Mouse (Mus musculus) liver, postnatal 0 days (tissue): Measurements from ENCODE around the gene Prf1. TPM values are rescaled to one million over a fixed set of nuclear protein-coding genes. Genes with fewer than 3 reads are reported as not detected.
A peak's percentile ranks its signal among the peaks of the same experiment; 100 is the strongest.

Source experiments
- ATAC-seq: fragments of 200-750 bp; cut with Nextera tagmentation; 2 replicates; pipeline ENCODE4 v1.8.0; 2017; ENCODE audit warnings: mild to moderate bottlenecking, moderate library complexity
- DNase-seq: peaks from one replicate; pipeline ENCODE4 v3.0.0-alpha.2; 2016
- H3K27ac ChIP-seq: fragments of 300-500 bp; sonication (generic); 2 replicates; pipeline ENCODE4 v1.5.1; 2014; ENCODE audit warnings: antibody characterized with exemption, moderate library complexity, mild to moderate bottlenecking, low read depth
- H3K27me3 ChIP-seq: fragments of 300-500 bp; sonication (generic); 2 replicates; pipeline ENCODE4 v1.6.1; 2014; ENCODE audit warnings: low read length, control low read depth, mixed read lengths; ENCODE audit not compliant: insufficient read depth
- H3K36me3 ChIP-seq: fragments of 300-500 bp; sonication (generic); replicated peaks from 2 replicates; pipeline ENCODE4 v1.6.1; 2014; ENCODE audit warnings: mild to moderate bottlenecking, control low read depth, low read length, moderate library complexity, mixed read lengths; ENCODE audit not compliant: insufficient read depth
- H3K4me1 ChIP-seq: fragments of 300-500 bp; sonication (generic); 2 replicates; pipeline ENCODE4 v1.6.1; 2014; ENCODE audit warnings: antibody characterized with exemption, mild to moderate bottlenecking, control low read depth; ENCODE audit not compliant: insufficient read depth
- H3K4me2 ChIP-seq: fragments of 300-500 bp; sonication (generic); 2 replicates; pipeline ENCODE4 v1.6.1; 2014; ENCODE audit warnings: low read depth, mild to moderate bottlenecking, low read length, moderate library complexity, mixed read lengths
- H3K4me3 ChIP-seq: fragments of 300-500 bp; sonication (generic); 2 replicates; pipeline ENCODE4 v1.5.1; 2014; ENCODE audit warnings: low read depth, low read length
- H3K9ac ChIP-seq: fragments of 300-500 bp; sonication (generic); replicated peaks from 2 replicates; pipeline ENCODE4 v1.6.1; 2014; ENCODE audit warnings: mild to moderate bottlenecking, moderate library complexity
- H3K9me3 ChIP-seq: fragments of 300-500 bp; sonication (generic); 2 replicates; pipeline ENCODE4 v1.6.1; 2016; ENCODE audit warnings: mild to moderate bottlenecking, control low read depth, low read length, mixed read lengths
- CTCF ChIP-seq: sonication (generic); IDR thresholded peaks from 2 replicates; pipeline ENCODE4 v1.5.1; 2016; ENCODE audit warnings: antibody characterized with exemption, low read depth
- EP300 ChIP-seq: IDR thresholded peaks from 2 replicates; pipeline ENCODE4 v1.6.1; 2016; ENCODE audit warnings: antibody characterized with exemption, low read depth, mild to moderate bottlenecking
- WGBS: fragments of 180-500 bp; shearing (Covaris S2); extraction: QIAGEN DNeasy Blood & Tissue Kit; methylation state at CpG from one replicate; pipeline ENCODE4 v1.1.7; 2014; ENCODE audit not compliant: insufficient replicate concordance; 5-methylcytosine and 5-hydroxymethylcytosine counted together
- polyA plus RNA-seq: library from polyadenylated mRNA; unstranded; fragments of >200 nt; fragmentation: Nextera tagmentation; extraction: Ambion mirVana; gene quantifications from 2 replicates; pipeline ENCODE4 v1.2.1, GENCODE M21; 2015

Gene Prf1
- 0.13 and 0.21 TPM in 2 replicates for polyA plus RNA-seq

GRCm38 (mm10) chr10:61297477-61297876 is at the start of gene Prf1:
TSS of gene Prf1 (plus strand) at chr10:61297833.
- Histone ChIP-seq H3K27ac (no peak within 1 kb of the TSS), H3K9ac (no peak within 1 kb of the TSS), H3K4me2 (0 out of 2 replicates have a peak within 1 kb of the TSS, but pooled peaks have one; percentile 9), H3K9me3 (no peaks in the 10 kb centered on the region), H3K4me3 (no peak within 1 kb of the TSS), H3K36me3 (no peaks in the 10 kb centered on the region), H3K4me1 (no peaks in the 10 kb centered on the region), H3K27me3 (no peaks in the 10 kb centered on the region; the same call in 1 of the 2 replicates)
- TF ChIP-seq CTCF (no peak), EP300 (no peak)
- 36% methylated on average over 7 of the region's 7 CpGs for WGBS
- no peak for DNase-seq
- ATAC-seq: no peak

DNA sequence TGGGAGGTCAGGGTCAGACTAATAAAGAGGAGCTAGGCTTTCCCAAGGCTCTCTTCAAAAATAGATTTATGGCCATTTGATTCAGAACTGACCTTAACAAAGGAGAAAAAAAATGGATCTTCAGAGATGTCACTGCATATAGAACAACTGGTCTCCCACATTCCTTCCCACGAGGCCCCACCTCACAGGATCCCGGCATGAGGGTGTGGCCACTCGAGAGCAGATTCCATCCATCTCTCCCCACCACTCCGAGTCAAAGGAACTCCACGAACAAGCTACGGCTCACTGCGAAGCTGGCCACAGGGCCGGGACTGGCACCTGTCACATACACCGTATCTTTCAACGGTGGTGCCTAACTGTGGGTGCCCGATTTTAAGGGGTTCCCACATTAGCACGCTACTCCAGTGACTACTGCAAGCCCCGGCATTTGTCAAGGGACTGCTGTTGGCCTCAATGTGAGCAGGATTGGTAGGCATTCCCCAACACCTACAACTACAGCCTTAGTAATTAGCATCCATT is 49.0 kb upstream of the Prf1 start:
- no peak overlapping the region for H3K9ac ChIP-seq
- no peaks in the 10 kb centered on the region for H3K27me3 ChIP-seq
- TF ChIP-seq CTCF (no peak), EP300 (no peak)
- no peaks in the 10 kb centered on the region for H3K36me3 ChIP-seq
- DNase-seq: no peak
- no peak for ATAC-seq
- no peaks in the 10 kb centered on the region for H3K4me1 ChIP-seq
- no peak overlapping the region for H3K27ac ChIP-seq
- H3K4me2 ChIP-seq: no peak overlapping the region
- H3K4me3 ChIP-seq: no peak overlapping the region
- 79% methylated on average over 13 of the region's 13 CpGs for WGBS
- H3K9me3 ChIP-seq: no peaks in the 10 kb centered on the region

DNA sequence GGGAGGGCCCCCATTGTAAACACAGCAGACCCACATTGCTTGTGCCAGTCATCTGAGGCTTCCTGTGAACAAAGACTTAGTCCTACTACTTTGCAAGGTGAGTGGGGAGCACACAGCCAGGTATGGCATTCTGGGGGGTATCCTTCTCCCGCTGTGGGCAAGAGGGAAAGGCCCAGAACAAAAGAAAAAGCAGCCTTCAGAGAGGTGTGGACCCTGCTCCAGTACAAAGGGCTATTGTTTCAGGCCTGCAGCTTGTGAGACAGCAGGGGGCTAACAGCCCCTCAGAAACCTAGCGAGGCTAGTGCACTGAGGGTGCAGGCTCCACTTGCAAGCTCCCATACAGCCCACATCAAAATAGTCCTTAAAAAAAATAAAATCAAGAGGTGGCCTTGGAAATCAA is 47.7 kb upstream of the Prf1 start:
- Histone ChIP-seq H3K27ac (no peak overlapping the region), H3K4me3 (no peak overlapping the region), H3K9me3 (no peaks in the 10 kb centered on the region), H3K4me2 (no peak overlapping the region), H3K9ac (no peak overlapping the region), H3K27me3 (no peaks in the 10 kb centered on the region), H3K4me1 (no peaks in the 10 kb centered on the region), H3K36me3 (no peaks in the 10 kb centered on the region)
- ATAC-seq: no peak
- WGBS: 72% methylated on average over 2 of the region's 2 CpGs
- TF ChIP-seq EP300: no peak
- TF ChIP-seq CTCF: no peak
- no peak for DNase-seq

DNA sequence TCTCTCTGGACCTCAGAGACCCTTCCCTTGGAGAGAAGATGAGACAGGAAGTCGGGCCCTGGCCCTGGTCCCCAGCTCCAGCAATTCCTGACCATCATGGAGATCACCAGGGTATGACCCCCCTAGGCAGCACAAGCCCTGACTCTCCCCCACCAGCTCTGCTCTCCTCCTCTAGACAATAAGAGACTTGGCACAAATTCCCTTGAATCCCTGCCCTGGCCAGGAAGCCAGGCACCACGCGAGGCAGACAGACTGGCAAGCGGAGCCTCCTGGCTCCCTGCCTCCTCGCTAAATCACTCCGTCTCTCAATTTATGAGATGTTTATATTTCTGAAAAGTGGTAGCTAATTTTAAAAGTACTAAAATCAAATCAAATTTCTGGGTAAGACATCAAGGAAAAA is 42.9 kb upstream of the Prf1 start:
- Histone ChIP-seq H3K36me3 (no peaks in the 10 kb centered on the region), H3K4me3 (no peak overlapping the region), H3K4me2 (no peak overlapping the region), H3K9ac (no peak overlapping the region), H3K4me1 (no peaks in the 10 kb centered on the region), H3K9me3 (no peaks in the 10 kb centered on the region), H3K27ac (no peak overlapping the region), H3K27me3 (no peaks in the 10 kb centered on the region)
- no peak for ATAC-seq
- WGBS: 77% methylated on average over 6 of the region's 6 CpGs
- no peak for DNase-seq
- TF ChIP-seq EP300: no peak

- no peak for TF ChIP-seq EP300
- TF ChIP-seq CTCF: no peak
- no peak for ATAC-seq
- Histone ChIP-seq H3K4me2 (no peak overlapping the region), H3K27ac (no peak overlapping the region), H3K9me3 (no peaks in the 10 kb centered on the region), H3K4me3 (no peak overlapping the region), H3K27me3 (no peaks in the 10 kb centered on the region), H3K9ac (no peak overlapping the region), H3K4me1 (no peaks in the 10 kb centered on the region), H3K36me3 (no peaks in the 10 kb centered on the region)
- WGBS: 80% methylated on average over 8 of the region's 8 CpGs
- no peak for DNase-seq
These were observed 42.4 kb upstream of the Prf1 start for GRCm38 (mm10) chr10:61255190-61255589.

- H3K4me3 ChIP-seq: no peak overlapping the region
- no peaks in the 10 kb centered on the region for H3K4me1 ChIP-seq
- no peak for DNase-seq
- no peak for ATAC-seq
- H3K9ac ChIP-seq: no peak overlapping the region
- TF ChIP-seq EP300: no peak
- TF ChIP-seq CTCF: no peak
- H3K4me2 ChIP-seq: no peak overlapping the region
- 85% methylated on average over 9 of the region's 9 CpGs for WGBS
- no peaks in the 10 kb centered on the region for H3K27me3 ChIP-seq
- H3K27ac ChIP-seq: no peak overlapping the region
- no peaks in the 10 kb centered on the region for H3K9me3 ChIP-seq
- no peaks in the 10 kb centered on the region for H3K36me3 ChIP-seq
These were observed 41.0 kb upstream of the Prf1 start for GRCm38 (mm10) chr10:61256665-61257064.

DNA sequence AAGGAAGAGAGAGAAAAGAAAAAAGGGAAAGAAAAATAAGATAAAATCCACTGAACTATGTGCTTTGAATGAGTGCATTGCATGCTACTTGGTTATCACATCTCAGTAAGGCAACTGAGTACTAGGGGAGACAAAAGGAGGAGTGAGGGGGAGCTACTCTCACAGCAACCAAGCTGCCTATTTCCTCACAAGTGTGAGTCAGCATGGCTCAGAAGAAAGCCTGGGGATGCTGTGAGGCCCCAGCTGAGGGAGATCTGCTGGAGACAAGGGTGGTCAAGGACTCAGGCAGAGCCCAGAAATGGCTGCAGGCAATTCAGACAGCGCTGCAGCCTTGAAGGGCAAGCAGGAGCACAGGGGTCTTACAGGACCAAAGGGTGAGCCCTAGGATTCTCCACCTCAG is 39.5 kb upstream of the Prf1 start:
- Histone ChIP-seq H3K27me3 (no peaks in the 10 kb centered on the region), H3K4me3 (no peak overlapping the region), H3K9me3 (no peaks in the 10 kb centered on the region), H3K4me2 (no peak overlapping the region), H3K9ac (no peak overlapping the region), H3K27ac (no peak overlapping the region), H3K4me1 (no peaks in the 10 kb centered on the region), H3K36me3 (no peaks in the 10 kb centered on the region)
- TF ChIP-seq EP300 (no peak), CTCF (no peak)
- 81% methylated on average over 1 of the region's 1 CpGs for WGBS
- DNase-seq (no peak), ATAC-seq (no peak)
